ENCODE assay signal across 28 mouse cellular contexts in the genomic region with DNA sequence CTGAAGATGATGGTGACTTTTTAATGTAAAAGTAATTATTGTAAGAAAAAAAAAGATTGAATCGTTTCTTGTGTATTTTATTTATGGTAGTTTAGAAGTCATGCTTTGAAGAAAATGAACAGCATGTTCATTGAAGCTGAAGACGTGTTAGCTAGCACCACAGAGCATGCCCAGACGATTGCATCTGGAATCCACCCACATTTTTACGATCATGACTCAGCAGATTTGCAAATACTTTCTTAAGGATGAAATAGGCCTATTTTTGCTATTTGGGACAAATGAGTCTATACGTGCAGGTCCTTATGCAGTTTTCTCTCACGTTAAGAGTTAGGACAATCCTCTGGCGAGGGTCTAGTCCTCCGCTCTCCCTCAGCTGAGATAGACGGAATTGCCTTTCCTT.
DNase-seq lines count a peak whose midpoint lies in the region; ATAC-seq and TF ChIP-seq lines count a peak whose summit lies in the region.
"Had no signal": no experiment of that assay in that cellular context is flagged by ENCODE, and none has a peak within 500 bp of the region (broad histone marks: within the 10 kb centered on the region; RNA-seq: fewer than 3 reads in every experiment).

No protein-coding gene starts in this region.

- 81% methylated on average over 9 of the region's 9 CpGs for WGBS in forebrain, postnatal 0 days
- WGBS in forebrain, embryonic 14.5 days = 90% methylated on average over 9 of the region's 9 CpGs

- DNase-seq in forebrain, postnatal 0 days = peak; percentile 52
- no peak for DNase-seq in forebrain, embryonic 14.5 days (ENCODE audit: low spot score)
- no peak for DNase-seq in left cerebral cortex, adult 2 months (ENCODE audit: extremely low spot score in 1 of 2, low spot score in 2 of 2)
- no peak for DNase-seq in left cerebral cortex, adult 8-10 months (ENCODE audit: low spot score in 2 of 2)
- DNase-seq in NIH3T3 (ENCODE audit: low read depth) = peak; percentile 36
- DNase-seq in c-Kit-positive CD71-positive TER-119-positive erythroid progenitor cells, embryonic 14.5 days (ENCODE audit: low spot score) = no peak
- DNase-seq in spleen, adult 18-20 months = no peak
- DNase-seq: adrenal gland, postnatal 14 days; cerebellum, adult 18-20 months; cerebellum, postnatal 10 days; gastrocnemius, postnatal 25 days; heart, adult 18-20 months; heart, postnatal 4 days; kidney, adult 9 months; kidney, postnatal 10 days; liver, embryonic 13.5 days; lung, adult 18-20 months; lung, postnatal 4 days; right cerebral cortex, postnatal 14 days had no signal

- TF ChIP-seq CTCF in forebrain, postnatal 0 days (IDR thresholded peaks at IDR 0.05; ENCODE audit: low read depth) = no peak
- no peak for TF ChIP-seq CTCF in left cerebral cortex, adult 2 months (IDR thresholded peaks at IDR 0.05)

- H3K9ac ChIP-seq in forebrain, postnatal 0 days = no peak overlapping the region
- H3K9ac ChIP-seq in forebrain, embryonic 14.5 days (ENCODE audit: low read length) = no peak overlapping the region
- H3K9ac ChIP-seq: embryonic facial prominence, embryonic 13.5 days; heart, embryonic 12.5 days; hindbrain, embryonic 13.5 days; limb, embryonic 15.5 days; liver, embryonic 13.5 days; midbrain, embryonic 12.5 days had no signal

- H3K4me3 ChIP-seq in forebrain, postnatal 0 days (ENCODE audit: low read depth, low read length) = no peak overlapping the region
- H3K4me3 ChIP-seq in forebrain, embryonic 14.5 days (ENCODE audit: low read depth, low read length) = no peak overlapping the region
- no peak overlapping the region for H3K4me3 ChIP-seq in left cerebral cortex, adult 2 months
- H3K4me3 ChIP-seq: embryonic facial prominence, embryonic 13.5 days; heart, embryonic 12.5 days; hindbrain, embryonic 13.5 days; limb, embryonic 10.5 days; limb, embryonic 15.5 days; liver, embryonic 13.5 days; megakaryocyte, embryonic 14.5 days; midbrain, embryonic 12.5 days had no signal

- peaks cover 32% of the 10 kb centered on the region for H3K36me3 ChIP-seq in forebrain, postnatal 0 days (ENCODE audit: insufficient read depth)
- peaks cover 36% of the 10 kb centered on the region for H3K36me3 ChIP-seq in forebrain, embryonic 14.5 days (ENCODE audit: control insufficient read depth, insufficient read depth, low read length)
- H3K36me3 ChIP-seq: heart, embryonic 12.5 days; liver, embryonic 13.5 days had no signal

- no peak overlapping the region for H3K4me2 ChIP-seq in forebrain, postnatal 0 days (ENCODE audit: low read depth)
- H3K4me2 ChIP-seq in forebrain, embryonic 14.5 days (ENCODE audit: low read length) = no peak overlapping the region
- H3K4me2 ChIP-seq: embryonic facial prominence, embryonic 13.5 days; heart, embryonic 12.5 days; hindbrain, embryonic 13.5 days; limb, embryonic 15.5 days; liver, embryonic 13.5 days; midbrain, embryonic 12.5 days had no signal

- peak; percentile 59; the same call in 1 of the 2 replicates for ATAC-seq in forebrain, postnatal 0 days
- ATAC-seq in forebrain, embryonic 14.5 days = no peak
- ATAC-seq: intestine, embryonic 16.5 days; lung, postnatal 0 days had no signal

- no peaks in the 10 kb centered on the region for H3K27me3 ChIP-seq in forebrain, postnatal 0 days (ENCODE audit: insufficient read depth, low read length)
- H3K27me3 ChIP-seq in forebrain, embryonic 14.5 days (replicated peaks; ENCODE audit: control insufficient read depth, insufficient read depth, low read length) = no peaks in the 10 kb centered on the region
- H3K27me3 ChIP-seq: embryonic facial prominence, embryonic 13.5 days; heart, embryonic 12.5 days; hindbrain, embryonic 13.5 days; limb, embryonic 15.5 days; liver, embryonic 13.5 days; megakaryocyte, embryonic 14.5 days; midbrain, embryonic 12.5 days had no signal

- 0 out of 2 replicates have a peak overlapping the region, but pooled peaks have one; percentile 21 for H3K27ac ChIP-seq in forebrain, postnatal 0 days (ENCODE audit: low read depth, low read length)
- H3K27ac ChIP-seq in forebrain, embryonic 14.5 days (ENCODE audit: low read depth, low read length) = no peak overlapping the region
- H3K27ac ChIP-seq in left cerebral cortex, adult 2 months = peak overlapping the region; percentile 80
- H3K27ac ChIP-seq: embryonic facial prominence, embryonic 13.5 days; limb, embryonic 10.5 days; limb, embryonic 15.5 days; liver, embryonic 13.5 days; midbrain, embryonic 12.5 days had no signal

- no peaks in the 10 kb centered on the region for H3K9me3 ChIP-seq in forebrain, postnatal 0 days (ENCODE audit: low read length)
- no peaks in the 10 kb centered on the region for H3K9me3 ChIP-seq in forebrain, embryonic 14.5 days (replicated peaks; ENCODE audit: control insufficient read depth, low read length)
- H3K9me3 ChIP-seq: embryonic facial prominence, embryonic 13.5 days; heart, embryonic 12.5 days; hindbrain, embryonic 13.5 days; limb, embryonic 10.5 days; limb, embryonic 15.5 days; liver, embryonic 13.5 days; midbrain, embryonic 12.5 days had no signal

- H3K4me1 ChIP-seq in forebrain, postnatal 0 days (ENCODE audit: insufficient read depth) = 0 out of 2 replicates have a peak, but pooled peaks cover 4% of the 10 kb centered on the region
- H3K4me1 ChIP-seq in forebrain, embryonic 14.5 days (ENCODE audit: control insufficient read depth, insufficient read depth, low read length) = no peaks in the 10 kb centered on the region
- H3K4me1 ChIP-seq: embryonic facial prominence, embryonic 13.5 days; heart, embryonic 12.5 days; limb, embryonic 10.5 days; limb, embryonic 15.5 days; liver, embryonic 13.5 days; megakaryocyte, embryonic 14.5 days; midbrain, embryonic 12.5 days had no signal

- intact Hi-C loops in left cerebral cortex, adult 2 months (cut with DNase I) = loop anchor here (5.0 kb wide), 1 partner anchor 76 kb away; no protein-coding TSS in a partner anchor

Comparison
In these comparisons a context has a peak if more than half of its experiments do, and no peak if none do; other contexts are left out.
1. DNase-seq: peak in forebrain, postnatal 0 days (single experiment) and NIH3T3 (single experiment); none in forebrain, embryonic 14.5 days (single experiment), left cerebral cortex, adult 2 months (0 of 2), left cerebral cortex, adult 8-10 months (0 of 2), c-Kit-positive CD71-positive TER-119-positive erythroid progenitor cells, embryonic 14.5 days (single experiment) and spleen, adult 18-20 months (0 of 2).